ENCODE assay signal across 9 mouse cellular contexts in genomic region chr9:63967408-63968172, GRCm38 (mm10). TPM values are rescaled to one million over a fixed set of nuclear protein-coding genes. Genes with fewer than 3 reads are reported as not detected.
DNase-seq lines count a peak whose midpoint lies in the region; ATAC-seq and TF ChIP-seq lines count a peak whose summit lies in the region.
"Had no signal": no experiment of that assay in that cellular context is flagged by ENCODE, and none has a peak within 500 bp of the region (broad histone marks: within the 10 kb centered on the region; RNA-seq: fewer than 3 reads in every experiment).

No protein-coding gene starts in this region.

- no peak for TF ChIP-seq CTCF in lung, embryonic 14.5 days (IDR thresholded peaks at IDR 0.05; ENCODE audit: low read depth)

- no peaks in the 10 kb centered on the region for H3K9me3 ChIP-seq in lung, embryonic 14.5 days (ENCODE audit: low read depth, low read length)
- H3K9me3 ChIP-seq in heart, embryonic 15.5 days (replicated peaks) = no peaks in the 10 kb centered on the region
- H3K9me3 ChIP-seq in midbrain, embryonic 16.5 days (replicated peaks; ENCODE audit: control insufficient read depth, low read length, poor library complexity, severe bottlenecking) = no peaks in the 10 kb centered on the region

- peak overlapping the region; percentile 24; the same call in 1 of the 2 replicates for H3K4me2 ChIP-seq in lung, embryonic 14.5 days
- H3K4me2 ChIP-seq in heart, embryonic 15.5 days = peak overlapping the region; percentile 41
- no peak overlapping the region for H3K4me2 ChIP-seq in midbrain, embryonic 16.5 days (ENCODE audit: low read length)

- 31% methylated on average over 14 of the region's 14 CpGs for WGBS in lung, embryonic 14.5 days
- WGBS in heart, embryonic 15.5 days = 31% methylated on average over 14 of the region's 14 CpGs
- WGBS in midbrain, embryonic 16.5 days = 80% methylated on average over 14 of the region's 14 CpGs

- peak; percentile 33 to 44 for DNase-seq in cerebellum, postnatal 14 days
- DNase-seq in cerebellum, adult 8-10 months = no peak
- peak; percentile 80 for DNase-seq in lung, embryonic 14.5 days
- no peak for DNase-seq in lung, postnatal 25 days (ENCODE audit: low spot score)
- no peak for DNase-seq in thymus, postnatal 0 days (ENCODE audit: low spot score)
- DNase-seq in left cerebral cortex, postnatal 25 days (ENCODE audit: low spot score in 2 of 2) = no peak

- no peaks in the 10 kb centered on the region for H3K27me3 ChIP-seq in lung, embryonic 14.5 days (ENCODE audit: insufficient read depth, low read length)
- no peaks in the 10 kb centered on the region for H3K27me3 ChIP-seq in heart, embryonic 15.5 days
- no peaks in the 10 kb centered on the region for H3K27me3 ChIP-seq in midbrain, embryonic 16.5 days (ENCODE audit: control insufficient read depth, insufficient read depth, low read depth, low read length)

- no peak overlapping the region for H3K9ac ChIP-seq in lung, embryonic 14.5 days
- H3K9ac ChIP-seq in heart, embryonic 15.5 days = peak overlapping the region; percentile 26
- H3K9ac ChIP-seq in midbrain, embryonic 16.5 days (ENCODE audit: low read depth, low read length) = no peak overlapping the region

- H3K36me3 ChIP-seq in lung, embryonic 14.5 days (ENCODE audit: insufficient read depth) = peaks cover 7% of the 10 kb centered on the region
- no peaks in the 10 kb centered on the region for H3K36me3 ChIP-seq in heart, embryonic 15.5 days
- no peaks in the 10 kb centered on the region for H3K36me3 ChIP-seq in midbrain, embryonic 16.5 days (ENCODE audit: control insufficient read depth, insufficient read depth, low read length)

- peak overlapping the region; percentile 94 for H3K27ac ChIP-seq in lung, embryonic 14.5 days (ENCODE audit: low read depth)
- peak overlapping the region; percentile 86 for H3K27ac ChIP-seq in heart, embryonic 15.5 days
- 0 out of 2 replicates have a peak overlapping the region, but pooled peaks have one; percentile 22 for H3K27ac ChIP-seq in midbrain, embryonic 16.5 days (ENCODE audit: low read length)

- intact Hi-C loops in left cerebral cortex, postnatal 25 days (cut with DNase I) = no loop called here

- no peak overlapping the region for H3K4me3 ChIP-seq in lung, embryonic 14.5 days (ENCODE audit: low read depth, low read length)
- H3K4me3 ChIP-seq in heart, embryonic 15.5 days = no peak overlapping the region
- no peak overlapping the region for H3K4me3 ChIP-seq in midbrain, embryonic 16.5 days (ENCODE audit: low read depth, low read length)
- H3K4me3 ChIP-seq: myocyte had no signal

- H3K4me1 ChIP-seq in lung, embryonic 14.5 days (ENCODE audit: insufficient read depth) = peaks cover 65% of the 10 kb centered on the region
- H3K4me1 ChIP-seq in heart, embryonic 15.5 days (replicated peaks) = peaks cover 97% of the 10 kb centered on the region
- peaks cover 3% of the 10 kb centered on the region for H3K4me1 ChIP-seq in midbrain, embryonic 16.5 days (ENCODE audit: control insufficient read depth, insufficient read depth, low read length)

- ATAC-seq in lung, embryonic 14.5 days (ENCODE audit: insufficient read depth) = peak; percentile 62
- ATAC-seq in heart, embryonic 15.5 days (replicated peaks; ENCODE audit: insufficient number of reproducible peaks, insufficient read depth, low FRiP score, low read depth) = no peak
- ATAC-seq in midbrain, embryonic 16.5 days = 0 out of 2 replicates have a peak, but pooled peaks have one; percentile 25

RNA-seq across cellular contexts. Expression of gene Smad6, which starts 54.3 kb away (rescaled TPM):
- 13.6 and 15.3 TPM in 2 replicates for polyA plus RNA-seq in lung, embryonic 14.5 days (2014; fragmentation: Nextera tagmentation; extraction: Ambion mirVana)
- 16.4 and 19.8 TPM in 2 replicates for polyA plus RNA-seq in heart, embryonic 15.5 days (2015; fragmentation: Nextera tagmentation; extraction: Ambion mirVana)
- 0.99 and 1.0 TPM in 2 replicates for polyA plus RNA-seq in midbrain, embryonic 16.5 days (2015; fragmentation: Nextera tagmentation; extraction: Ambion mirVana)
- 0.96 and 1.4 TPM in 2 replicates for polyA plus RNA-seq in thymus, postnatal 0 days (2015; fragmentation: Nextera tagmentation; extraction: Ambion mirVana)
- total RNA-seq in left cerebral cortex, postnatal 25 days (2021) = 1 to 10 TPM; 1.4 to 2.2 TPM

Comparison
In these comparisons a context has a peak if more than half of its experiments do, and no peak if none do; other contexts are left out.
1. DNase-seq: peak in cerebellum, postnatal 14 days (2 of 2) and lung, embryonic 14.5 days (single experiment); none in cerebellum, adult 8-10 months (single experiment), lung, postnatal 25 days (single experiment), thymus, postnatal 0 days (single experiment) and left cerebral cortex, postnatal 25 days (0 of 2).
2. H3K27ac ChIP-seq: peak in every context shown above with its lines; median percentile 94 in lung, embryonic 14.5 days; 86 in heart, embryonic 15.5 days; 22 in midbrain, embryonic 16.5 days.